Mouse (Mus musculus) CH12.LX (cell line): ENCODE data around the gene Sf3b3.

Source experiments
- CHD1 ChIP-seq: IDR thresholded peaks from 2 replicates; pipeline ENCODE4 v1.6.1; 2012; ENCODE audit warnings: low read depth, low read length, improper control_type of control experiment, inconsistent platforms
- CTCF ChIP-seq, 2 experiments: IDR thresholded peaks in 1 of 2; conservative IDR thresholded peaks in 1 of 2; 2 replicates each; pipeline ENCODE4 v1.5.1; 2011 to 2012; ENCODE audit warnings: low read depth in 2 of 2, low read length in 2 of 2, improper control_type of control experiment in 1 of 2, inconsistent platforms in 1 of 2, mild to moderate bottlenecking in 1 of 2, moderate library complexity in 1 of 2
- E2F4 ChIP-seq: IDR thresholded peaks from 2 replicates; pipeline ENCODE4 v1.6.1; 2011; ENCODE audit warnings: low read depth, low read length, improper control_type of control experiment; ENCODE audit not compliant: insufficient replicate concordance
- EP300 ChIP-seq: IDR thresholded peaks from 2 replicates; pipeline ENCODE4 v1.6.1; 2011; ENCODE audit warnings: low read length, improper control_type of control experiment
- MAFK ChIP-seq: IDR thresholded peaks from 2 replicates; pipeline ENCODE4 v1.6.1; 2011; ENCODE audit warnings: low read length, improper control_type of control experiment; ENCODE audit not compliant: insufficient replicate concordance
- MAX ChIP-seq: IDR thresholded peaks from 2 replicates; pipeline ENCODE4 v1.6.1; 2011; ENCODE audit warnings: low read length, improper control_type of control experiment
- POLR2A ChIP-seq: IDR thresholded peaks from 2 replicates; pipeline ENCODE4 v1.6.1; 2011; ENCODE audit warnings: low read depth, mild to moderate bottlenecking, improper control_type of control experiment, low read length
- POLR2AphosphoS2 ChIP-seq: IDR thresholded peaks from 2 replicates; pipeline ENCODE4 v1.6.1; 2011; ENCODE audit warnings: low read depth, low read length, improper control_type of control experiment
- TBP ChIP-seq: conservative IDR thresholded peaks from 2 replicates; pipeline ENCODE4 v1.6.1; 2011; ENCODE audit warnings: low read depth, low read length, improper control_type of control experiment

DNA sequence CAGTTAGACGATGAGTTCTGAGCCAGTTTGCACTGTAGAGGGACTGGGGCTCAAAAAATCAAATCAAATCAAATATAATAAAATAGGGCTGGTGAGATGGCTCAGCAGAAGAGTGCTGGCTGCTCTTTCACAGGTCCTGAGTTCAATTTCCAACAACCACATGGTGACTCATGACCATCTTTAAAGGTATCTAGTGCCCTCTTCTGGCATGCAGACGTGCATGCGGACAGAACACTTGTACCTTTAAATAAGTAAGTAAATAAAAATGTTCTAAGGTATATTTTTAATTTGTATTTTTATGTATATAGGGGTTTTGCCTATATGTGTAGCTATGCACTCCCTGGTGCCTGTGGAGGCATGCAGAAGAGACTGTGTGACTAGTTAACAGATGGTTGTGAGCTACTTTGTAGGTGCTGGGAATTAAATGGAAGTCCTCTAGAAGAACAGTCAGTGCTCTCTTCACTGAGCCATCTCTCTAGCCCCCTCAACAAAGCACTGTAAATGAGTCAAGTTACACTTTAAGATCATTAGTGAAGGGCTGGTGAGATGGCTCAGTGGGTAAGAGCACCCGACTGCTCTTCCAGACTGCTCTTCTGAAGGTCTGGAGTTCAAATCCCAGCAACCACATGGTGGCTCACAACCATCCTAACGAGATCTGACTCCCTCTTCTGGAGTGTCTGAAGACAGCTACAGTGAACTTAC, 10.3 kb upstream of the Sf3b3 start:
- no peak for TF ChIP-seq MAFK
- TF ChIP-seq POLR2A = no peak
- TF ChIP-seq CTCF (conservative IDR thresholded peaks at IDR 0.05 in 1 of 2, IDR thresholded peaks at IDR 0.05 in 1 of 2; ENCODE audit: low read depth in 2 of 2, low read length in 2 of 2) = peak; percentile 24 to 60; a peak in 2 of 4 replicates
- peak; percentile 85 for TF ChIP-seq TBP
- TF ChIP-seq MAX = 0 out of 2 replicates have a peak, but pooled peaks have one; percentile 19
- TF ChIP-seq E2F4 = no peak
- TF ChIP-seq EP300 = no peak
- TF ChIP-seq CHD1 = no peak
- no peak for TF ChIP-seq POLR2AphosphoS2
